Mouse (Mus musculus): ENCODE measurements around the gene Rtn3. TPM values are rescaled to one million over a fixed set of nuclear protein-coding genes. Genes with fewer than 3 reads are reported as not detected.

Gene Rtn3
- polyA plus RNA-seq, 1 experiment from 2014 or later: 464 TPM

DNA sequence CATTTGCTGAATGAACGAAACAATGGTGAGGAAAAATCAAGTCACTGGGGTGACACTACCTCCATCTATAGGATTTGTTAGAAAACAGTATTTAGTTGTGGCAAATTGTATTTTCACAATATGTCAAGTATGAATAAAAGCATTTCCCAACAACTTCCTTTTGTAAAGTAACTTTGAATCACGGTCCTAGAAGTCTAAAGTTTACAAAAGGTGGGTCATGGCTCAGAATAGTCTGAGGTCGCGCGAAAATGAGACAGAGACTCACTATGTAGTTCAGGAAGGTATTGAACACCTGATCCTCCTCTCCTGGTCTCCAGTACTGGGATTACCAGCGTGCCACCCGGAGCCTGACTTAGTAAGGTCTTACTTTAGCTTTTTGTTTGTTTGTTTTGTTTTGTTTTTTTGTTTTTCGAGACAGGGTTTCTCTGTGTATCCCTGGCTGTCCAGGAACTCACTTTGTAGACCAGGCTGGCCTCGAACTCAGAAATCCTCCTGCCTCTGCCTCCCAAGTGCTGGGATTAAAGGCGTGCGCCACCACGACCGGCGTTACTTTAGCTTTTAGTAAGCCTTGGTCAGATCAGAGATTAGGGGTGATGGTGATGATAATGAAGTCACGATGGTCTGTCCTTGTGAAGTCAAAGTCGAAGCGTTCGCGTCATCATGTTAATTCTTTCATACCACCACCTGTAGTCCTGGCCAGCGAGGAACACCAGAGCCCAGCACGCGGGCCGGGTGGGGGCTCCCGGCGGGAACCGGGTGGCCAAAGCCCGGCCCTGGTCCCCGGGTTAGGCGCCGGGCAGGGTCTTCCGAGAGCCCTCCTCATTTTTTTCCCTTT is 10.5 kb upstream of the Rtn3 start, which contains the start of gene Atl3:
Gene Atl3, plus strand, starts transcription at position 689 of the 835 bp plus-strand sequence.
- Histone ChIP-seq H3K9ac (ENCODE audit: low read length) (peak within 1 kb of the TSS; percentile 91), H3K36me3 (ENCODE audit: control insufficient read depth, insufficient read depth, low read length) (no peaks in the 10 kb centered on the region), H3K9me3 (replicated peaks; ENCODE audit: control insufficient read depth, low read length) (no peaks in the 10 kb centered on the region), H3K4me2 (ENCODE audit: low read length) (peak within 1 kb of the TSS; percentile 75), H3K27ac (ENCODE audit: low read depth, low read length) (peak within 1 kb of the TSS; percentile 97), H3K4me1 (ENCODE audit: control insufficient read depth, insufficient read depth, low read length) (peaks cover 3% of the 10 kb centered on the region), H3K4me3 (ENCODE audit: low read depth, low read length) (peak within 1 kb of the TSS; percentile 67), H3K27me3 (replicated peaks; ENCODE audit: control insufficient read depth, insufficient read depth, low read length) (no peaks in the 10 kb centered on the region)
- ATAC-seq: no peak
- DNase-seq (ENCODE audit: low spot score): no peak
- WGBS: 33% methylated on average over 31 of the region's 31 CpGs

DNA sequence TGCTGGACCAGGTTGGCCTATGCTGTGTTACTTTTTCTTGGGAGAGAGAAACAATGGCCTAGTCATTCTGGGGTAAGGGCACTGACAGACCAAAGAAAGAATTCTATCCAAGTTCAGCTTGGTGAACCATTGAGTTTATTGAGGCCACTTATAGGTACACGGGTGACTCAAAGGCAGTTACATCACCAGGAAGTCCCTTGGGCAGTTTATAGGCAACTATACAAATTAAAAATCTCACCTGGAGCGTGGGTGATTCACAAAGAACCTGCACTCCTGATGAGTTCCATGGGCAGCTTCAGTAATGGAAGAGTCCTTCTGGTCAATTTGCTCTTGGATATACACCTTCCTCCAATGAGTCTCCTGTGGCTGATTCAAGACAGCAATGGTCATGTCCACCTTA is 9.6 kb upstream of the Rtn3 start:
- 99% methylated on average over 2 of the region's 2 CpGs for WGBS
- Histone ChIP-seq H3K36me3 (ENCODE audit: control insufficient read depth, insufficient read depth, low read length) (no peaks in the 10 kb centered on the region), H3K27ac (ENCODE audit: low read depth, low read length) (no peak overlapping the region), H3K27me3 (replicated peaks; ENCODE audit: control insufficient read depth, insufficient read depth, low read length) (no peaks in the 10 kb centered on the region), H3K4me2 (ENCODE audit: low read length) (no peak overlapping the region), H3K4me1 (ENCODE audit: control insufficient read depth, insufficient read depth, low read length) (peaks cover 3% of the 10 kb centered on the region), H3K4me3 (ENCODE audit: low read depth, low read length) (no peak overlapping the region), H3K9me3 (replicated peaks; ENCODE audit: control insufficient read depth, low read length) (no peaks in the 10 kb centered on the region), H3K9ac (ENCODE audit: low read length) (no peak overlapping the region)
- no peak for DNase-seq (ENCODE audit: low spot score)
- no peak for ATAC-seq

- ATAC-seq: no peak
- H3K4me2 ChIP-seq (ENCODE audit: low read length): no peak overlapping the region
- H3K9me3 ChIP-seq (replicated peaks; ENCODE audit: control insufficient read depth, low read length): no peaks in the 10 kb centered on the region
- no peak overlapping the region for H3K27ac ChIP-seq (ENCODE audit: low read depth, low read length)
- no peaks in the 10 kb centered on the region for H3K27me3 ChIP-seq (replicated peaks; ENCODE audit: control insufficient read depth, insufficient read depth, low read length)
- WGBS: 88% methylated on average over 6 of the region's 6 CpGs
- no peaks in the 10 kb centered on the region for H3K36me3 ChIP-seq (ENCODE audit: control insufficient read depth, insufficient read depth, low read length)
- peaks cover 3% of the 10 kb centered on the region for H3K4me1 ChIP-seq (ENCODE audit: control insufficient read depth, insufficient read depth, low read length)
- no peak overlapping the region for H3K9ac ChIP-seq (ENCODE audit: low read length)
- no peak for DNase-seq (ENCODE audit: low spot score)
- no peak overlapping the region for H3K4me3 ChIP-seq (ENCODE audit: low read depth, low read length)
Observed at GRCm38 (mm10) chr19:7491960-7492359, 8.9 kb upstream of the Rtn3 start.

DNA sequence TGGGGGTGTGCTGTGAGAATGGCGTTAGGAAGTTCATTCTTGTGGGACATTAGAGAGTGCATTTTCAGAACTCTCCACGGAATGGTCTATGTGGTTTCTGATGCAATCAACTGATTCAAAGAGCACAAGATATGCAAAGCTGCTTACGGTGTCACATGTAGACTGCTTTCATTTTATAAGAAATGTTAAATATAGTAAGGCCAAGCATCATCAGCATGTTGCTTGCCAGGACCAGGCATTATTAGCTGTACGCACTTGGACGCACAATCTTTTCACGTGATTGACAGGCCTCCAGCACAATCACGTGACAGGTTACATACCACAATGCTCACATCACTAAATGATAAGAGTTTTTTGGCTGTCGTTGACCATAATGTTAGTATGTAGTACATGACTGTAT is 4.6 kb upstream of the Rtn3 start:
- H3K27ac ChIP-seq (ENCODE audit: low read depth, low read length): no peak overlapping the region
- DNase-seq (ENCODE audit: low spot score) (no peak), ATAC-seq (no peak)
- H3K4me2 ChIP-seq (ENCODE audit: low read length): no peak overlapping the region
- H3K4me3 ChIP-seq (ENCODE audit: low read depth, low read length): no peak overlapping the region
- no peaks in the 10 kb centered on the region for H3K27me3 ChIP-seq (replicated peaks; ENCODE audit: control insufficient read depth, insufficient read depth, low read length)
- H3K9me3 ChIP-seq (replicated peaks; ENCODE audit: control insufficient read depth, low read length): no peaks in the 10 kb centered on the region
- no peak overlapping the region for H3K9ac ChIP-seq (ENCODE audit: low read length)
- no peaks in the 10 kb centered on the region; the same call in 1 of the 2 replicates for H3K4me1 ChIP-seq (ENCODE audit: control insufficient read depth, insufficient read depth, low read length)
- 85% methylated on average over 8 of the region's 8 CpGs for WGBS
- H3K36me3 ChIP-seq (ENCODE audit: control insufficient read depth, insufficient read depth, low read length): no peaks in the 10 kb centered on the region

GRCm38 (mm10) chr19:7484076-7484475 is 995 bp upstream of the Rtn3 start:
- DNase-seq (ENCODE audit: low spot score) (peak; percentile 51), ATAC-seq (no peak)
- peak overlapping the region; percentile 94 for H3K4me3 ChIP-seq (ENCODE audit: low read depth, low read length)
- no peaks in the 10 kb centered on the region for H3K27me3 ChIP-seq (replicated peaks; ENCODE audit: control insufficient read depth, insufficient read depth, low read length)
- peaks cover 7% of the 10 kb centered on the region for H3K4me1 ChIP-seq (ENCODE audit: control insufficient read depth, insufficient read depth, low read length)
- H3K9ac ChIP-seq (ENCODE audit: low read length): 0 out of 2 replicates have a peak overlapping the region, but pooled peaks have one; percentile 21
- 68% methylated on average over 5 of the region's 5 CpGs for WGBS
- H3K27ac ChIP-seq (ENCODE audit: low read depth, low read length): peak overlapping the region; percentile 100
- H3K4me2 ChIP-seq (ENCODE audit: low read length): peak overlapping the region; percentile 77
- no peaks in the 10 kb centered on the region for H3K9me3 ChIP-seq (replicated peaks; ENCODE audit: control insufficient read depth, low read length)
- H3K36me3 ChIP-seq (ENCODE audit: control insufficient read depth, insufficient read depth, low read length): no peaks in the 10 kb centered on the region

DNA sequence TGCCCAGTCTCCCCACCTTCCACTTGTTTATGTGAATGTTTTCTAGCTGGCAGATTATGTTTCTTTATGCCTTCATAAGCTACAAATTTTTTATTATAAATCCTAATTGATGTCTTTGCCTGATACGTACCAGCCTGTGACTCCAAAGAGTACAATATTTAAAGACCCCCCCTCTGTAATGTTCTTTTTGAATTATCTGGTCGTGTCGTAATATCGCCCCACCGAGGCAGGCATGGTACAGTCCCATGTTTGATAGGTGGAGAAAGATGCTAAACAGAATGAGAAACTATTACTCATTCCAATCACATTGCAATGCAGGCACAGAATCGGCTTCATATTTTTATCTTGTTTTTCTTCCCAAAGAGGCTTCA is 416 bp upstream of the Rtn3 start:
- H3K4me3 ChIP-seq (ENCODE audit: low read depth, low read length): peak overlapping the region; percentile 94
- no peaks in the 10 kb centered on the region for H3K36me3 ChIP-seq (ENCODE audit: control insufficient read depth, insufficient read depth, low read length)
- peak overlapping the region; percentile 77 for H3K4me2 ChIP-seq (ENCODE audit: low read length)
- peak overlapping the region; percentile 21; the same call in 1 of the 2 replicates for H3K9ac ChIP-seq (ENCODE audit: low read length)
- WGBS: under 1% methylated on average over 6 of the region's 6 CpGs
- H3K27ac ChIP-seq (ENCODE audit: low read depth, low read length): peak overlapping the region; percentile 100
- H3K9me3 ChIP-seq (replicated peaks; ENCODE audit: control insufficient read depth, low read length): no peaks in the 10 kb centered on the region
- peaks cover 7% of the 10 kb centered on the region for H3K4me1 ChIP-seq (ENCODE audit: control insufficient read depth, insufficient read depth, low read length)
- ATAC-seq (peak; percentile 72), DNase-seq (ENCODE audit: low spot score) (peak; percentile 88)
- no peaks in the 10 kb centered on the region for H3K27me3 ChIP-seq (replicated peaks; ENCODE audit: control insufficient read depth, insufficient read depth, low read length)

GRCm38 (mm10) chr19:7482266-7482598 is 849 bp downstream of the Rtn3 start:
- H3K4me3 ChIP-seq (ENCODE audit: low read depth, low read length): peak overlapping the region; percentile 94
- H3K27ac ChIP-seq (ENCODE audit: low read depth, low read length): peak overlapping the region; percentile 100
- DNase-seq (ENCODE audit: low spot score) (no peak), ATAC-seq (no peak)
- H3K27me3 ChIP-seq (replicated peaks; ENCODE audit: control insufficient read depth, insufficient read depth, low read length): no peaks in the 10 kb centered on the region
- peak overlapping the region; percentile 99 for H3K9ac ChIP-seq (ENCODE audit: low read length)
- H3K36me3 ChIP-seq (ENCODE audit: control insufficient read depth, insufficient read depth, low read length): no peaks in the 10 kb centered on the region
- H3K4me2 ChIP-seq (ENCODE audit: low read length): peak overlapping the region; percentile 77
- H3K4me1 ChIP-seq (ENCODE audit: control insufficient read depth, insufficient read depth, low read length): peaks cover 7% of the 10 kb centered on the region
- under 1% methylated on average over 7 of the region's 7 CpGs for WGBS
- H3K9me3 ChIP-seq (replicated peaks; ENCODE audit: control insufficient read depth, low read length): no peaks in the 10 kb centered on the region

GRCm38 (mm10) chr19:7481541-7482265 is 1.4 kb downstream of the Rtn3 start:
- peak overlapping the region; percentile 94 for H3K4me3 ChIP-seq (ENCODE audit: low read depth, low read length)
- H3K4me2 ChIP-seq (ENCODE audit: low read length): peak overlapping the region; percentile 77
- DNase-seq (ENCODE audit: low spot score) (peak; percentile 88), ATAC-seq (peak; percentile 40)
- no peaks in the 10 kb centered on the region for H3K36me3 ChIP-seq (ENCODE audit: control insufficient read depth, insufficient read depth, low read length)
- H3K27ac ChIP-seq (ENCODE audit: low read depth, low read length): peak overlapping the region; percentile 100
- no peaks in the 10 kb centered on the region for H3K9me3 ChIP-seq (replicated peaks; ENCODE audit: control insufficient read depth, low read length)
- WGBS: under 1% methylated on average over 12 of the region's 12 CpGs
- peak overlapping the region; percentile 99 for H3K9ac ChIP-seq (ENCODE audit: low read length)
- H3K4me1 ChIP-seq (ENCODE audit: control insufficient read depth, insufficient read depth, low read length): peaks cover 7% of the 10 kb centered on the region
- H3K27me3 ChIP-seq (replicated peaks; ENCODE audit: control insufficient read depth, insufficient read depth, low read length): no peaks in the 10 kb centered on the region

Data from forebrain, embryonic 14.5 days (tissue).